Comparison of ENCODE assay signal across 12 mouse cellular contexts in the genomic region with DNA sequence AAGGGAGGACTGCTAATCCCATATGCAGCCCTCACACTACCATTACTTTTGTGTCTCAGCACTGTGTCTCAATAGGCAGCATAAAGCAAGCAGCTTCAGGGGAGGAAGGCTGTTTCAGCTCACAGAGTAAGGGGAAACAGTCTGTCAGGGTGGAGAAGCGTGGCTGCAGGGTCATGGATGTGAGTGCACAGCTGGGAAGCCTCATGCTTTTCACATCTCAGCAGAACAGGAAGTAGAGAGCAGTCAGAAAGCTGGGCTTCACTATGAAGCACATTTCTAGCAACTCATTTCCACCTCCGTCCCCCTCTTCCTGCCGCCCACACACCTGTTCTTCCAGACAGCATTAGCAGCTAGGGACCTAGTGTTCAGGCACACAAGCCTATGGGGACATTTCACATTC. TPM values are rescaled to one million over a fixed set of nuclear protein-coding genes. Genes with fewer than 3 reads are reported as not detected.
DNase-seq lines count a peak whose midpoint lies in the region; ATAC-seq and TF ChIP-seq lines count a peak whose summit lies in the region.
"Had no signal": no experiment of that assay in that cellular context is flagged by ENCODE, and none has a peak within 500 bp of the region (broad histone marks: within the 10 kb centered on the region; RNA-seq: fewer than 3 reads in every experiment).

No protein-coding gene starts in this region.

- TF ChIP-seq POLR2A in kidney, adult 2 months (IDR thresholded peaks at IDR 0.05; ENCODE audit: low read depth, low read length): no peak

- TF ChIP-seq CTCF in kidney, adult 2 months (conservative IDR thresholded peaks at IDR 0.05; ENCODE audit: insufficient read depth, insufficient read length, low read depth, low read length): no peak

- DNase-seq in kidney, adult 2 months: no peak
- peak; percentile 15 for DNase-seq in CD4-positive helper T cell, adult 2 months (ENCODE audit: low read depth, low spot score)
- DNase-seq in naive thymus-derived CD4-positive, alpha-beta T cell, adult 2 months (ENCODE audit: low read depth): peak; percentile 28
- DNase-seq in layer of hippocampus, adult 8-10 months (ENCODE audit: low spot score in 2 of 2): no peak
- DNase-seq in cerebellum, postnatal 25 days: no peak
- no peak for DNase-seq in hindbrain, embryonic 10.5 days (ENCODE audit: low spot score)
- DNase-seq: adrenal gland, adult 2 months had no signal

- no peak overlapping the region for H3K9ac ChIP-seq in kidney, embryonic 15.5 days
- H3K9ac ChIP-seq: heart, embryonic 13.5 days; liver, embryonic 15.5 days had no signal

- WGBS in kidney, embryonic 15.5 days: 21% methylated on average over 3 of the region's 3 CpGs
- 61% methylated on average over 3 of the region's 3 CpGs for WGBS in kidney, adult 2 months
- 75% methylated on average over 3 of the region's 3 CpGs for WGBS in hindbrain, embryonic 10.5 days

- H3K27me3 ChIP-seq in kidney, embryonic 15.5 days: no peaks in the 10 kb centered on the region
- no peaks in the 10 kb centered on the region for H3K27me3 ChIP-seq in kidney, adult 2 months (replicated peaks; ENCODE audit: control insufficient read depth, insufficient read depth, low read length)
- no peaks in the 10 kb centered on the region for H3K27me3 ChIP-seq in hindbrain, embryonic 10.5 days (ENCODE audit: insufficient read depth, poor library complexity, severe bottlenecking)
- H3K27me3 ChIP-seq: heart, embryonic 13.5 days; liver, embryonic 15.5 days had no signal

- H3K36me3 ChIP-seq in kidney, embryonic 15.5 days: no peaks in the 10 kb centered on the region
- no peaks in the 10 kb centered on the region for H3K36me3 ChIP-seq in kidney, adult 2 months (ENCODE audit: control insufficient read depth, insufficient read depth, low read length)
- no peaks in the 10 kb centered on the region for H3K36me3 ChIP-seq in hindbrain, embryonic 10.5 days
- H3K36me3 ChIP-seq: liver, embryonic 15.5 days had no signal

- peaks cover 24% of the 10 kb centered on the region for H3K4me1 ChIP-seq in kidney, embryonic 15.5 days
- H3K4me1 ChIP-seq in kidney, adult 2 months (ENCODE audit: control insufficient read depth, insufficient read depth, low read length): peaks cover 7% of the 10 kb centered on the region; the same call in 1 of the 2 replicates
- peaks cover 25% of the 10 kb centered on the region for H3K4me1 ChIP-seq in hindbrain, embryonic 10.5 days (replicated peaks)

- peak overlapping the region; percentile 42 for H3K27ac ChIP-seq in kidney, embryonic 15.5 days
- H3K27ac ChIP-seq in kidney, adult 2 months (ENCODE audit: insufficient read depth, low read depth, low read length): no peak overlapping the region
- no peak overlapping the region for H3K27ac ChIP-seq in hindbrain, embryonic 10.5 days
- H3K27ac ChIP-seq: heart, embryonic 13.5 days; liver, embryonic 15.5 days had no signal

- H3K4me2 ChIP-seq in kidney, embryonic 15.5 days: no peak overlapping the region
- H3K4me2 ChIP-seq: heart, embryonic 13.5 days; liver, embryonic 15.5 days had no signal

- H3K9me3 ChIP-seq in kidney, embryonic 15.5 days (replicated peaks): no peaks in the 10 kb centered on the region
- no peaks in the 10 kb centered on the region for H3K9me3 ChIP-seq in hindbrain, embryonic 10.5 days
- H3K9me3 ChIP-seq: heart, embryonic 13.5 days; liver, embryonic 15.5 days had no signal

- ATAC-seq in kidney, embryonic 15.5 days (replicated peaks; ENCODE audit: low FRiP score): peak; percentile 82
- peak; percentile 68 for ATAC-seq in common myeloid progenitor, adult 5-6 weeks (replicated peaks; ENCODE audit: low read depth, poor library complexity, severe bottlenecking)
- ATAC-seq: forebrain, embryonic 16.5 days had no signal

- no peak overlapping the region for H3K4me3 ChIP-seq in kidney, embryonic 15.5 days (replicated peaks)
- H3K4me3 ChIP-seq in kidney, adult 2 months (ENCODE audit: insufficient read depth, low read depth, low read length): no peak overlapping the region
- H3K4me3 ChIP-seq in hindbrain, embryonic 10.5 days: no peak overlapping the region
- H3K4me3 ChIP-seq: heart, embryonic 13.5 days; liver, embryonic 15.5 days had no signal

RNA-seq across cellular contexts. Expression of a gene that starts 12.7 kb away (rescaled TPM):
- polyA plus RNA-seq in kidney, embryonic 15.5 days (2015; fragmentation: Nextera tagmentation; extraction: Ambion mirVana): 76.2 and 79.8 TPM in 2 replicates
- polyA plus RNA-seq in kidney, adult 2 months (2012; rRNA removed): 7.9 and 12.5 TPM in 2 replicates
- 99.4 and 131 TPM in 2 replicates for total RNA-seq in common myeloid progenitor, adult 5-6 weeks (2017)
- 10 to 100 TPM; 44.2 to 69.0 (median 58.4) TPM for total RNA-seq in layer of hippocampus, adult 8-10 months (2022)
- polyA plus RNA-seq in hindbrain, embryonic 10.5 days (2016; fragmentation: Nextera tagmentation; extraction: Ambion mirVana): 53.6 and 60.0 TPM in 2 replicates

Comparison
In these comparisons a context has a peak if more than half of its experiments do, and no peak if none do; other contexts are left out.
1. DNase-seq: peak in CD4-positive helper T cell, adult 2 months (single experiment) and naive thymus-derived CD4-positive, alpha-beta T cell, adult 2 months (single experiment); none in kidney, adult 2 months (single experiment), layer of hippocampus, adult 8-10 months (0 of 2), cerebellum, postnatal 25 days (0 of 2) and hindbrain, embryonic 10.5 days (single experiment).